Mouse (Mus musculus) lung, postnatal 25 days (tissue): ENCODE results near the gene Mdga2.

ENCODE experiments used
- DNase-seq: peaks from one replicate; pipeline ENCODE4 v3.0.0; 2022; ENCODE audit warnings: low spot score

Mdga2 gene

GRCm38 (mm10) chr12:67222221-67223025 lies at the start of gene Mdga2:
TSS of gene Mdga2 (minus strand) at chr12:67222549.
- DNase-seq = no peak

DNA sequence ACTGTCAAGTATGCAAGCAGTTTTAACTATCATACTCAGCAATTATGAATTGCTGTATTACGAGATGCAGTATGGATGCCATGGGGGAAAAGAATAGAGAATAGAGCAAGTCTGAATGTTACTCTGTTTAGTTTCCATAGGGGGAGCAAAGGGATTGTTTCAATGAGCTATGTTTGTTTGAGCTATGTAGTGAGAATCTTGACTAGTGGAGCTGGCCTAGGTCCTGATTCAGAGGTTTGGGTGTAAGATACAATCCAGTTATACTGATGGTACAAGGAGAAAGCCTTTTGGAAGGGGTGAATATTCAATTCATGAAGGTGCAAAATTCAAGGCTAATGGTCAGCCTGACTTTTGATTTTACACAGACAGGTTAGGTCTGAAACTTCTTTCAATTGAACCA lies 45.1 kb upstream of the Mdga2 start:
- DNase-seq = no peak

DNA sequence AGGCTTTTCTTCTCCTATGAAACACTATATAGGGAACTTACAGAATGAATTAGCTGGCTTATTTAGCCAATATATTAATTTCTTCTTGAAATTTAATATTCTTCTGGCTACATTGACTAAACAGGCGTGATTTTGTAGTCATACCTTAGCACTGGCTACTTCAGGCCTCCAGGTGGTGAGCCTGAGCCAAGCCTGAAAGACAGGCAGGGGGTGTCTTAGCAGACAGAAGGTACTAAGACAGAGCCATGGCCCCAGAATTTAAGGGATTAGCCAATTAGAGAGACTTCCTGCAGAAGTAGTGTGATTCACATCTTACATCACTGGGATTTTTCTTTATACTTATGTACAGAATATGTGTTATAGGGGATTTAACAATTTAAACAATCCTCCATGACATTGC lies 1.2 kb upstream of the Mdga2 start:
- DNase-seq = no peak

- no peak for DNase-seq
These were observed 774 bp downstream of the Mdga2 start for GRCm38 (mm10) chr12:67221329-67222220.

- DNase-seq = no peak
These were observed 1.6 kb downstream of the Mdga2 start for GRCm38 (mm10) chr12:67220641-67221231.

GRCm38 (mm10) chr12:67220041-67220440 lies 2.3 kb downstream of the Mdga2 start:
- no peak for DNase-seq

- no peak for DNase-seq
These were observed 2.8 kb downstream of the Mdga2 start for GRCm38 (mm10) chr12:67219564-67219963.

- DNase-seq = no peak
These were observed 9.5 kb downstream of the Mdga2 start for GRCm38 (mm10) chr12:67212801-67213200.

DNA sequence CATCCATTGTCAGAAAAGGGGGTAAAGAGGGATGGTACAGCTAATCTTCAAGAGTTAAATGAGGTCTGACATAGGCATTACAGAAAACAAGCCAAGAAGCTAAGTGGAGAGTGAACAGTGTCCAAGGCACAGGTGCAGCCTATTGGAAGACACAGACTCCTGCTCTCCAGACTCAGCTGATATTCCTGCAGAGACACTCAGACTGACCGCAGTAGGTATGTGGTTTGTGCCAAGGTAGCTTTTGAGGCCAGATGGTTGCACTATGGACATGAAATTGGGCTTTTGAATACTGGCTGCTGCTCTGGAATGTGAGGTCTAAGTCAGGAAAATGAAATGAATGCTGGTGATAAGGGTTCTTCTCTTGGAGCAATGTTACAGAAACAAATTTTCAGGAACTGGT lies 44.2 kb downstream of the Mdga2 start:
- no peak for DNase-seq

DNA sequence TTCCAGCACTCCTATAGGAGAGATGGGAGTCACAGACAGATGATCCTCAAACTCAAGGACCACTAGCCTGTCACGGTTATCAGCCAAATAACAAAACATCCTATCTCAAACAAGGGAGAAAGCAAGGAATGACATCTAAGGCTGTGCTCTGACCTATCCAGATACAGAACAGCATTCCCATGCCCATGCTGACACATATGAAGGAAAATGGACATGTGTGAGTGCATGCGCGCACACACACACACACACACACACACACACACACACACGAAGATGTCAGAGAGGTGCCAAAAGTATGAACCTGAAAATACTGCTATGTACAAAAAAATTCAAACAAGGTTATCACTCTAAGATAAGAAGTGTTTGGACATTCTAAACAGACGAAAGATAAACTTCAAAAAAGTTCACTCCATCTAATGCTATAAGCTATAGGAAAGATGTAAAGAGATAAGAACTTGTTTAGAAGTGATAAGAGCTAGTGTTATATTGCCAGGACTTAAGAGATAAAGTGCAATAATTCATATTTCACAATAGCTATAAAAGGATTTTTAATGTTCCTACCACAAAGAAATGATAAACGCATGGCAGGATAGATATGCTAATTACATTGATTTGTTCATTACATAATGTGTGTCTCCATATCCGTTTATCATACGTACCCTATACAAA lies 65.6 kb downstream of the Mdga2 start:
- no peak for DNase-seq

DNA sequence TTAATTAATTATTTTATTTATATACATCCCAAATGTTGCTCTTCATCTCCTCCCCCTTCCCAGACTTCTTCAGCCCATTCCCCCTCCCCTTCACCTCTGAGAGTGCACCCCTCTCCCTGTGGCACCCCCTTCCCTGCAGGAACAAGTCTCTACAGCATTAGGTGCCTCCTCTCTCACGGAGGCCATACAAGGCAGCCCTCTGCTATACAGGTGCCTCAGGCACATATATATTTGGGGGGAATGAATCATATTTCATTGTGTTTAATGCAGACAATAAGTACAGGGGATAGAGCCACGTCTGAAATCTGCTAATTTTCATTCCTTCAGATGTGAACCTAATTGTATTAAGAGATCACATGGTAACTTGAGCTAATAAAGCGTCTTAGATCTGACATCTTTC lies 69.3 kb downstream of the Mdga2 start:
- no peak for DNase-seq

DNA sequence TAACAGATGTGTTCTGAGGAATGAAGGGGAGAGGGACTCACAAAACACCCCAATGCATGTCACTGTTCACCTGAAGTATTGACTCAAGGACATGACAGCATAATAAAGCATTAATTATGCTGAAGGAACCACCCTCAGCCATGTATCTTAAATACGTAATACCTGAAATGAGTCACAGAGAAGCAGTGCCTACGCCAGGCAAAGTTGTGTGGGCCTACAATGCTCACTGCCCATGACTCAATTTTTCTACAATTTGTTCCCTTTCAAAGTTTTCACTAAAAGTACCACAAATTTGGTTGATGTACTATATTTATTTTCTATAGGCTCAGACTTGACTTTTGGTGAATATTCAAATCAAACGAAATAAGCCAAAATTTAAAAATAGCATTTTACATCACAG lies 80.7 kb downstream of the Mdga2 start:
- DNase-seq = no peak

DNA sequence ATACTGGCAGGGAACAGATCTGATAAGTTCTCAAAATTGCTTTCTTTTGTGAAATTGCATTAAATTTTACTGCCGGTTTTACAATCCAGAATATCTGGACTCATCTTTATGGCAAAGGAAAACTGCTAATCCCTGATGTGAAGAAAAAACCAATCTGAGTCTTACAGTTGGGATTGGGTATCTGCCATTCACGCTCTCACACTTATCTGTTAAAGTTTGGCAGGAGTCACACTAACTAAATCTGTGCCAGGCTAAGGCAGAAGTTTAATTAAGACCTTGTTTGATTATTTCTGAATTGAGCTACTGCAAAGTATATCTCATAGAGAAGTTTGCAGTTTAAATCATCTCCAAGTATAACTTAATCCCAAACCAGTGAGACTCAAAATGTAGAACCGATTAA lies 82.2 kb downstream of the Mdga2 start:
- DNase-seq = no peak

DNA sequence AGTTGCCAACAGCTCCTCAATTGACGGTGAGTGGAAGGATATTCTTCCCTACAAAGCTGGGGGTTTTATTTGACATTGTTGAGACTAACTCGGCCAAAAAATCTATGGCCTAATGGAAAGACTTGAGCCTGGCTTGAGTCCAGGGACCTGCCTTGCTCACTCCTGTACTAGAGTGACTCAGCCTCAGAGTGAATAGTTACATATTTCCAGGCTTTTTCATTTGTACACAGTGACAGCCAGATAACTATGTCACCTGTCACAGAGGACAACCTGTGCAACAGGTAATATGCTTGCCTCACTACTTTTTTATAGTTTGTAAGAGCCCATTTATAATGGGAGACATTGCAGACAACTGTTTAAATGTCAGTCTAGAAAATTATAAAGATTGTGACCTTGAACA lies 94.9 kb downstream of the Mdga2 start:
- no peak for DNase-seq

GRCm38 (mm10) chr12:67123874-67124273 lies 98.5 kb downstream of the Mdga2 start:
- no peak for DNase-seq

GRCm38 (mm10) chr12:67118652-67119515 lies 103.5 kb downstream of the Mdga2 start:
- DNase-seq = no peak

DNA sequence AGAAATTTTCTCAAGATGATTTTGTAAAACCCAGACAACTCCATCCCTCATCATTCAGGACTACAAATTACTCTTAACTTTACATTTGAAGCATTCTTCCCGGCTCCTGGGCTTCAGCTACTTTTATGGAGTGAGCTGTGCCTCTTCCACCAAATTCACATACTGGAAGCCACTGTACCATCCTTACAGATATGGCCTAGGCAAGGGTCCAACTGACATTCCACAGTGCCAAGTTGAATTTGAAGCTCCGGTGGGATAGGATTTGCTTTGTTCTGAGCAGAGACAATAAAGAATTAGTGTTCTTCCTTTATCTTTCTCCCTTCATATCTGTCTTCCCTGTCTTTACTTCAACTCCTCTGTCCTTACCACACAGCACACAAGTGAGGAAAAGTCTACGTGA lies 118.2 kb downstream of the Mdga2 start:
- no peak for DNase-seq

DNA sequence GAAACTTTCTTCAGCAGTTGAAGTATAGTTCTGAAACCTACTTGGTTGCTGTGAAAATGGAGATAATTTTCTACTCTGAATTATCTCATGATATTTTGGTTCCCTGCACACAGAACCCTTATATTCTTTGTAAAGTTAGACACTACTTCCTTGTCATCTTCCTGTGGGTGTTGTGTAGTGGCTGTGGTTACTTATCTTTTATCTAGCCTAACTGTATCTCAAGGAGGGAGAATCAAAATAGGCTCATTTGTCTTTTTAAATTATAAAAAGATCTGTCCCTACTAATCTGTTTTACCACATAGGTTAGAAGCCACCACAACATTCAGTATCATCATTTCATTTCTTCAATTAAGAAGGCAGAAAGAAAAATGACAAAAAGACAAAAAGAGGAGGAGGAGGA lies 127.9 kb downstream of the Mdga2 start:
- no peak for DNase-seq

GRCm38 (mm10) chr12:67090420-67090965 lies 131.9 kb downstream of the Mdga2 start:
- no peak for DNase-seq

- no peak for DNase-seq
These were observed 163.0 kb downstream of the Mdga2 start for GRCm38 (mm10) chr12:67059136-67060014.
